Comparison of ENCODE assay signal across 9 mouse cellular contexts in the genomic region with DNA sequence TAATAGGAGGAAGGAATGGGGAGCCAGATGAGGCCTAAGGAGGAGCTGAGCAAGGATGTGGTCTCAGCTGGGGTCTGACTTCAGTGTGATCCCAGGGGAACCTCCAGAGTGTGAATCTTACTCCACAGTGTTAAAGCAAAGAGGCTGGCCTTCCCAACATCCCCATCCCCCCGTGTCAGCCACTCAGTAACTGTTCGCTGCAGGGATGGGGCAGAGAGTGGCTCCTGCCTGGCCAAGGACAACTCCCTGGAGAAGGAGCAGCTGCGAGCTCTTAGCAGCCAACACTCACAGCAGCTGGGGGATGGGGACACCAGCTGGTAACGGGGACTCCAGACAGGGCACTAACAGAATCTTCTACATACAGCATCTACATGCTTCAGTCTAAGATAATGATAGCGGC. TPM values are rescaled to one million over a fixed set of nuclear protein-coding genes. Genes with fewer than 3 reads are reported as not detected.
DNase-seq lines count a peak whose midpoint lies in the region; ATAC-seq lines count a peak whose summit lies in the region.
"Had no signal": no experiment of that assay in that cellular context is flagged by ENCODE, and none has a peak within 500 bp of the region (broad histone marks: within the 10 kb centered on the region; RNA-seq: fewer than 3 reads in every experiment).

No protein-coding gene starts in this region.

- no peak for DNase-seq in frontal cortex, postnatal 10 days (ENCODE audit: low spot score in 2 of 2)
- DNase-seq in adrenal gland, postnatal 36 days: peak; percentile 29 to 54
- DNase-seq in gastrocnemius, postnatal 10 days: peak; percentile 50
- DNase-seq in kidney, postnatal 4 days: peak; percentile 43 to 64
- no peak for DNase-seq in right cerebral cortex, postnatal 10 days (ENCODE audit: low spot score in 2 of 2)
- DNase-seq in frontal cortex, adult 2 months (ENCODE audit: extremely low spot score in 1 of 2, low spot score in 1 of 2): no peak
- no peak for DNase-seq in frontal cortex, postnatal 36 days (ENCODE audit: low spot score in 2 of 2)
- DNase-seq: thymus, adult 18-20 months had no signal

- peak; percentile 62 for ATAC-seq in frontal cortex, adult (ENCODE audit: low TSS enrichment)

RNA-seq across cellular contexts. Expression of gene Jag1, which starts 15.4 kb away (rescaled TPM):
- total RNA-seq in adrenal gland, postnatal 36 days (2021): 10 to 100 TPM; 13.5 to 13.6 TPM
- 10 to 100 TPM; 10.6 to 16.7 TPM for total RNA-seq in gastrocnemius, postnatal 10 days (2021)
- polyA plus RNA-seq in frontal cortex, adult 2 months (2012; rRNA removed): 4.6 TPM in 2 replicates

Comparison
In these comparisons a context has a peak if more than half of its experiments do, and no peak if none do; other contexts are left out.
1. DNase-seq: peak in adrenal gland, postnatal 36 days (2 of 2), gastrocnemius, postnatal 10 days (single experiment) and kidney, postnatal 4 days (2 of 2); none in frontal cortex, postnatal 10 days (0 of 2), right cerebral cortex, postnatal 10 days (0 of 2), frontal cortex, adult 2 months (0 of 2) and frontal cortex, postnatal 36 days (0 of 2).